Mouse (Mus musculus) kidney, adult 8-10 months (tissue): Measurements from ENCODE around the gene Fubp1.
"Not testable (repeated sequence)": the region's sequence is repeated elsewhere in the genome, so short reads cannot be mapped to it uniquely, and the experiment has no call there.

Source experiments
- DNase-seq, 2 experiments: peaks; one replicate each; pipeline ENCODE4 v3.0.0; 2022

Gene Fubp1

GRCm38 (mm10) chr3:152193635-152194097 is 16.6 kb upstream of the Fubp1 start:
- peak; percentile 90 to 91 for DNase-seq

- not testable (repeated sequence) for DNase-seq
These were observed 13.0 kb upstream of the Fubp1 start for GRCm38 (mm10) chr3:152197246-152197645.

DNA sequence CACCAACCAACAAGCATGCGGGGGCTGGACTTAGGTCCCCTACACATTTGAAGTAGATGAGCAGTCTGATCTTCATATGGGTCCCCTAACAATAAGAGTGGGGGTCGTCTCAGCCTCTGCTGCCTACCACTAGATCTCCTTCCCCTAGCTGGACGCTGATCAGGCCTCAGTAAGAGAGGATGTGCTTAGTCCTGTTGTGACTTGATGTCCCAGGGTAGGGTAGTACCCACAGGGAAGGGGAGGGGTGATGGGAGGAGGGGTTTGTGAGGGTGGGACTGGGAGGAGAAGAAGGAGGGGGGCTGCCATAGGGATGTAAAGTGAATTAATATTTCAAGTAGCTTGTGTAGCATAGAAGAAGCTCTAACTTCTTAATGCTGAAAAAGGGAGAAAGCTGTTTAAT is 11.1 kb upstream of the Fubp1 start:
- DNase-seq, result no peak

DNA sequence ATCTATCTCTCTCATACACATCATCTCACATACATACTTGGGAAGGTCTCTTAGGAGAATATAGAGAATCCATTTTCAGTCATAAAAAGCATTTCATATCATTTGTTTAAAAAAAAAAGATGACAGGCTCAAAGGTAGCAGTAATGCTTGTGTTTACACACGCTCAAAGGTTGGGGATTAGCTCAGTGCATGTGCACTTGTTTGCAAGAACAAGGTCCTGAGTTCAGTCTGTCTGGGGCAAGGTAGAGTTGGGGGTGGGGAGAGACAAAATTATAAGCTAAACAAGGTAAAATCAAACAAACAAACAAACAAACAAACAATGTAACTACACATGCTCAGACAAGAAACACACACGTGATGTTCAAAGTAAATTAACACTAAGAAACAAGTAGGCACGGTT is 9.0 kb upstream of the Fubp1 start:
- no peak for DNase-seq

DNA sequence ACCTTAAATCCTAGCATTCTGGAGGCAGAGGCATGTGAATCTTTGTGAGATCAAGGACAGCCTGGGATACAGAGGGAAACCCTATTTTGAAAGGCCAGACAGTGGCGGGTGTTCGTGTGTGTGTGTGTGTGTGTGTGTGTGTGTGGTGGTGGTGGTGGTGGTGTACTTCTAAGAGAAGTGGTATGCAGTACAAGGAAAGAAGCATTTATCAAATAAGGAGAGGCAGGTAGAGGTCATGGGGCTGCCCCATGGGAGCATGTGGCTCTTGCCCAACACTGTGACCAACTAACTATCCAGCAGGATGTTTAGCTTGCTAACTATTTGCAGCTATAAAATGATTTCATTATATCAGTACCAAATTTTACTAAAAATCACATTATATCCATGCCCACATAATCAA is 8.6 kb upstream of the Fubp1 start:
- no peak for DNase-seq

DNA sequence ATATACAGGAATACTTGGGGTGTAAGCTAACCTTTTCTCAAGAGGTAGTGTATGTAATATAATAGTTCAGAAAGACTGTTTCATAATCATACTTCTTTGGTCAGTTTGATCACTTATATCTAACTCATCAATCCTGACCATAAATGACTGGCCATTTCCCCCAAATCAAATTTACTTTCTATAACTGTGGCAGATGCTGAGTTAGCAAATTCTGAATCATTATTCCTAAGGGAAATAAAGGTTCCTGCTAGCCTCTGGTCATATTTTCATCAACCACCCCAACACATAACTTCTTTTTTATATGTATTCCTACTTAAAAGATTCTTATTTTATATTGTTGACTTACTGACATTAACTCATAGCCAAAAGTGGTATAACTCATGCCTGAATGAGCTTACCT is 7.3 kb upstream of the Fubp1 start:
- DNase-seq, result no peak

GRCm38 (mm10) chr3:152203411-152203810 is 6.8 kb upstream of the Fubp1 start:
- DNase-seq, result no peak

DNA sequence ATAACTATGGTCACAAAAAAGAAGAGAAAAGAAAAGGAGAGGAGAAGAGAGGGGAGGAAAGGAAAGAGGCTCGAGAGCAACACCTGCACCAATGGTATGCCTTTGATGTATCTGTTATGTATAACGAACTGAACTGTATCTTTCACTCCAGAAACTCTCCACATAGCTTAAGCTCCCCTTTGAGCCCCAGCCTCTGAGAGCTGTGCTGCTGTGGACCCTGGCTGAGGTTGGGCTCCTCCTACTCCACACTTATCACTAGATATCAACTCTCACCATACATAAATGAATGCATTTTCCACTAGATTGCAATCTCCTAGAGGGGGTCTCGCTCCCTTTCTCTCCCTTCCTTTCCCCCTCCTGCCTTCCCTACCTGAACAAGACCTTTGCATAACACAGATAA is 6.2 kb upstream of the Fubp1 start:
- DNase-seq, result no peak

DNA sequence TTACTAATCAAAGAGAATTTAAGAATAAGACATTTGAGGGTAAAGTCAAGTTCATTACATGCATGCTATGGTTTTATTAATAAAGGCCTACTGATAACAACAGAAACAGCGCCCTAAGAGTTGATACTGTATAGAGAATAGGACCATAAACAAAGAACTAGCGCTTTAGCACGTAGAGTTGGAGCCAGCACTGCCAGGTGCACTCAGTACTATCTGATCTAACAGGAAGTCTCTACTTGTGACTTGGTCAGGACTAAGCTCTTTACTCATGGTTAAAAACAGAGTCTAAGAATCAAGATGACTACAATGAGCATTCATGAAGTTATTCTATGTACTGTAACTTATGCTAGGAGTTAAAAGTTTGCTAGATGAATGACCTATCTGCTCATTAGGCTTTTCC is 5.6 kb upstream of the Fubp1 start:
- no peak for DNase-seq

GRCm38 (mm10) chr3:152207156-152207555 is 3.1 kb upstream of the Fubp1 start:
- no peak for DNase-seq

- DNase-seq, result no peak
These were observed 1.9 kb upstream of the Fubp1 start for GRCm38 (mm10) chr3:152208096-152208885.

DNA sequence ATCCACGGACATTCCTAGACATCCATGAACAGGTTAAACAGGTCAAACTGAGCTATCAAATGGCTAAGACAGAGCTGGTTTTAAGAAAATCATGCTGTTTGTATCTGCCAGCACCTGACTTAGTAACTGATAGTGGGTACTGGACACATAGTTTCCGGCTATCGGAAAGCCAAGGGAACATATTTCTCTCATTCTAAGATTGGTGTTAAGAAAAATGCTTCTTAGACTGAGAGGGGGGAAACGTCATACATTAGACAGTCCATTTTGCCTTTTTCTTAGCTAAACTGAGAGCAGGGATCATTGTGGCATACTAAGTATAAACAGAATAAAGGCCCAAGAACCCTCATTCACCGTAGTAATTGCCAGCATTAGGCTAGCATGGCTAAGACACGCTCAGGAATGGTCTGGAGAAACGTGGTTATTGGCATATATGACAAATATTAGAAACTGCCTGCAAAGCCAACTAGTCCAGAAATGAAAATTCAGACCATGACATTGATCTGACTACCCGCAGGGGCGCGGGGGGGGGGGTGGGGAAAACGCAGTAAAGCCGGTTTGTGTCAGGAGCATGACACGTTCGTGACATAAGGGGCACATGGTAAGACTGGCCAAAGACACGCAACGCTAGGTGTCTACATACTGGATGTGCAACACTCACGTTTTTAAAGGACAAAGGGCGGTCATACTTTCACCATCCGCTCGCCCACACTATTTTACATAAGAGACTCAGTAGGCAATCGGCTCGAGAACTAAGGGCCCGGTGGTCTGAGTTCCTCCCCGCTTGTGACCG is 850 bp upstream of the Fubp1 start:
- DNase-seq, result peak in 1 of 2 experiments; percentile 45

DNA sequence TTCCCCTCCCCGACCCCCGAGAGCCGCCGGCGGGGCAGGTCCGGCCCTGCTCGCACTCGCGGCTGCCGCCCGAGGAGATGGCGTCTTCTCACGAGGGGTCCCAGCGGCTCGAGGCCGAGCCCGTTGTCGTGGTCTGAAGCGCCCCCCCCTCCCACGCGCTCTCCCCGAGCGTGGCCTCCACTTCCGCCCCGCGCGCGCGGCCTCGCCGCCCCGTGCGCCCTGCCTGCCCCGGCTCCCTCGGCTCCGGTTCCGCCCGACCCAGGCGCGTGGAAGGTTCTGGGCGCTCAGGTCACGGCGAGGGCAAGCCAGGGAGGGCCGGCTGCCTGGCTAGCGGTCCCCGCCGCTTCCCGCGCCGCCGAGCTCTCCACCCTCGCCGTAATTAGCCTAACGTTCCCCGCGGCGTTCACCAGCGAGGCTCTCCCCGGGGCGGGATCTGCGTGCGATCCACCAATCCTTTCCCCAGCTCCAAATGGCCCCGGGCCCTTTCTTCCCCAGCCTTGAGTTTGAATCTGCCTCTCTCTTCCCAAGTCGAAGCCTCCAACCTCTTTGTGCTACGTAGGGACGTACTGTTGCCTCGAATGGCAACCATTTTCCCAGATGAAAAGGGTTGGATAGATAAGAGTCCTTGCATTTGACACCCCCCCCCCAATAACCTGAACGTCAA is 638 bp downstream of the Fubp1 start:
- DNase-seq, result peak; percentile 60 to 61

DNA sequence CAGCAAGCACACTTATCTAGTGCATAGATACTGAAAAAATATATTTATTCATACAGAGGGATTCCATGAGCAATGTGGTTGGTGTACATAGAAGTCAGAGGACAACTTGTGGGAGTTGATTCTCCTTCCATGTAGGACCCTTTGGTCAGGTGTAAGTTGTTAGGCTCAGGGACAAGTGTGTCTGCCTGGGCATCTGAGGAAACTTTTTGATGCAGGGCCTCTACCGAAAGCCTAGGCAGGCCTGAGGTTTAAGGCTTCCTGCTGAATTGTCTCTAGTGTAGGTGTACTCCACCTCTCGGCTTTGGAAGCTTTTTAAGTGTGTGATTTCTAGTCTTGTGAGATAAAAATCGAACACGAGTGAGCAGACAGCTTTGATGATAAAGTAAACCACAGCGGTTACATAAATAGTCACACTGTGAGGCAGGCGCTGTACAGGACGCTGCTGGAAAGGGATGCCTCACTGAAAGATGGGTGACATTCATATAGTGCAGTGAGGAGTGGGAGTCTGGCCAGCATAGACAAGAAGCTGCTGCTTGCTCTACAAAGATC is 1.6 kb downstream of the Fubp1 start:
- no peak for DNase-seq

DNA sequence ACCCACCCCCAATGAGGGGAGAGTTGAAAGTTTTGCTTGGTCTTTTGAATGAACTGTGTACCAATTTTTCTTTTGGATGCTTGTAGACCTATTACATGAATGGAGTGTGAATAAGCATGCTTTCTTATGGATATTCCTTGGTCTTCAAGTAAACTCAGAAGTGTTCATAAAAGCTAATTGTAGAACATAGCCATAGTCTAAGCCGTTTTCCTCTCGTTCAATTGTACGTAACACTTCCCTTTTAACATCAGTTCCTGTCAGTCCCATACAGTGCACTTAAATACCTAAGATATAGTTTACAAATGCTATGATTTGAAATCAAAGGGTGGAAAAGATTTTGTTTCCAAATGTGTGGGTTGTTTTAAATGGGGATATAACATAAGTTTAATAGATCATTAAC is 3.2 kb downstream of the Fubp1 start:
- DNase-seq, result no peak

DNA sequence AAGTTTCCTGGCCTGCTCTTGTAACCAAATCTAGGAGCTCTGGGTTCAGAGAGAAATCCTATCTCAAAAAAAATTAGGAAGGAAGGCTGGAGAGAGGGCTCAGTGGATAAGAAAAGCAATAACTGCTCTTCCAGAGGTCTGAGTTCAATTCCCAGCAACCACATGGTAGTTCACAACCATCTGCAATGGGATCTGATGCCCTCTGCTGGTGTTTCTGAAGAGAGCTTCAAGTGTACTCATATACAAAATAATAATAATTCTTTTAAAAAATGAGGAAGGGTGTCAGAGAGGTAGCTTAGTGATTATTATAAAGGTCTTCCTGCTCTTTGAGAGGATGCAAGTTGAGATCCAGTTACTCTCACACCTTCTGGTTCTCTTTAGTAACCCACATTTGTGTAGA is 14.7 kb downstream of the Fubp1 start:
- no peak for DNase-seq

GRCm38 (mm10) chr3:152225906-152226305 is 15.7 kb downstream of the Fubp1 start:
- peak; percentile 19 to 35 for DNase-seq

DNA sequence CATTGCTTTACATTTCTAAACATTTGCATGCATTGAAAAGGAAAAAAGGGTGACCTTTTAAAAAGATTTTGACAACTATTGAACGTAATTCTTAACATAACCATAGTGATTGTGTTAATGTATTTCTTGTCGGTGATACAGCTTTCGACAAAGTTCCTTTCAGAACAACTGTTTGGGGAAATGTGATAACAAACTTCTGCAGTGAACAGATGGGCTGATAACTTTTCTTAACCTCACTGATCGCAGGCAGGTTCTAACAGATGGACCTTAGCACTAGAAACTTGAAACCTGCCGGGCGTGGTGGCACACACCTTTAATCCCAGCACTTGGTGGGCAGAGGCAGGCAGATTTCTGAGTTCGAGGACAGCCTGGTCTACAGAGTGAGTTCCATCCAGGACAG is 18.6 kb downstream of the Fubp1 start:
- DNase-seq, result no peak

DNA sequence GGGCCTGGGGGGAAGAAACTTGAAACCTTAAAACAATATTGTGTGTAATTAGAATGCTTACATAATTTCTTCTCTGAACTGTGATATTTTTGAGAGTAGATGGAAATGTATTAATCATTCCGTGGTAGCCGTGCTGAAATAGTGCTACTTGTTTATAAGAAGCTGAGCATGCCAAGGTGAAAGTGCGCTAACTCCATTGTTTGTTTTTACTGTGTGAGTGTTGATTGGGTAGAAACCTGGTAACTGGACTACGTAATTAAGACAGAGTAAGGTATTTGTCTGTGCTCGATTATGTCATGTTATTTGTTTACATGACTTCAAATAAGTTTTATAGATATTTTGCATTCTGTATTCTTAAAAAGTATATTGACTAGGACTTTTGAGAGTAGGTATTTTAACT is 19.0 kb downstream of the Fubp1 start:
- DNase-seq, result peak in 1 of 2 experiments; percentile 43

DNA sequence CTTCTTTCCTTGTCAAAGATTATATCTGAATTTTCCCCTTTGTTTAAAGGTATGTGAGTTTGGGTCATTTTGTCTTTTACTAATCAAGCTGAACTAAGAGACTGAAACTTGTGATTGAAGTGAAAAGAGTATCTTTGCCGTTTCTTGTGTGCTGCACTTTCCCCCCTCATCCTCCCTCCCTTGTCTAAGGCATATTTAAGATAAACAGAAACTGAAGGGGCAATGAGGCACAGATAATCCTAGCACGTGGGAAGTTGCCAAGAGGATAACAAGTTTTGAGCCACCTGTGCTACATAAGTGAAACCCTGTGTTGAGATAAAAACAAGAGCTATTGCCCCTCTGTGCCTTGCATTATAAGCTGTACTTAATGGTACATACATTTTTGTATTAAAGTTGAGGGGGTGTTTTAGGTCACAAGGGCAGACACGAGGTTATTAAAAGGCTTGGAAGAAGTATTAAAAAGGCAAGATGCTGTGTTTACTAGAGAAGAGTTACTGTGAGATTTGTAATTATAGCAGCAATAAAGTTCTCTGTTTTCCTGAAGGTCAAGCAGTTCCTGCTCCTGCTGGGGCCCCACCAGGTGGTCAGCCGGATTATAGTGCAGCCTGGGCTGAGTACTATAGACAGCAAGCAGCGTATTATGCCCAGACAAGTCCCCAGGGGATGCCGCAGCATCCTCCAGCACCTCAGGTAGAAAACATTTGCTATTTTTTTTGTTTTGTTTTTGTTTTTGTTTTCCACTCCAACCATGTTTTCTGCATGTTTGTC is 21.3 kb downstream of the Fubp1 start:
- no peak for DNase-seq

DNA sequence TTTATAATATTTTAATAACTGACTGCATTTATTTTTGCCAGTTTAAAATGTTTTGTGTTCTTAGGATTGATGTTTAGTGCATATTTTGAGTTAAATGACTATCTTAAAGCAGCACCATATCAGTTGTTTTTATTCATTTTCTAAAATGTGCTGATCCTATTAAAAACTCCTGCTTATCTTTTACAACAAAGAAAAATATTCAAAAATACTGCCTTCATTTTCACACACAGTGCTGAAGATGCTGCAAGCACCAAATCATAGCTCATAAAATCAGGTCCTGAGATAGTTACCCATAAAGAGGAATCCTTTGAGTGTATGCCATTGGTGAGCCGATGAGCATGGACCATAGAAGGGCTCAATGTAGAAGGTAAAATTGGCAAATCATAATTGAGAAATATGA is 25.0 kb downstream of the Fubp1 start:
- DNase-seq, result no peak

DNA sequence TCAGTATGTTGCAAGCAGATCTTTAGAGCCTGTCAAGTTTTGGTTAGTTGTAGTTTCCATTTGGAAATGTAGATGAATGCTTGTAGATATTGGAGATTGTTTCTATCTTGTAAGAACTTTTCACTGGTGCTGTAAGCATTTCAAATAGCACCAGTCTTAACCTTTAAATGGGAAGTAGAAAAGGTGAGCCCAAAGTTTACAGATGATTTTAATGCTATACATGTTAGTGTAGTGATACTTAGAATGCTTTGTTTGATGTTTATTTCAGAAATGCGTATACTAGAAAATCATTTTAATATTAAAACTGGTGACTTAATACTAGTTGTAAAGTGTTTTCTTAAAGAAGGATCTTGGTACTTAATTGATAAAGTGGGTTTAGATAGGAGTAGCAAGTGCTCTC is 25.6 kb downstream of the Fubp1 start:
- DNase-seq, result no peak

GRCm38 (mm10) chr3:152238836-152239235 is 28.6 kb downstream of the Fubp1 start:
- peak; percentile 57 to 74 for DNase-seq
